In the genomic region with DNA sequence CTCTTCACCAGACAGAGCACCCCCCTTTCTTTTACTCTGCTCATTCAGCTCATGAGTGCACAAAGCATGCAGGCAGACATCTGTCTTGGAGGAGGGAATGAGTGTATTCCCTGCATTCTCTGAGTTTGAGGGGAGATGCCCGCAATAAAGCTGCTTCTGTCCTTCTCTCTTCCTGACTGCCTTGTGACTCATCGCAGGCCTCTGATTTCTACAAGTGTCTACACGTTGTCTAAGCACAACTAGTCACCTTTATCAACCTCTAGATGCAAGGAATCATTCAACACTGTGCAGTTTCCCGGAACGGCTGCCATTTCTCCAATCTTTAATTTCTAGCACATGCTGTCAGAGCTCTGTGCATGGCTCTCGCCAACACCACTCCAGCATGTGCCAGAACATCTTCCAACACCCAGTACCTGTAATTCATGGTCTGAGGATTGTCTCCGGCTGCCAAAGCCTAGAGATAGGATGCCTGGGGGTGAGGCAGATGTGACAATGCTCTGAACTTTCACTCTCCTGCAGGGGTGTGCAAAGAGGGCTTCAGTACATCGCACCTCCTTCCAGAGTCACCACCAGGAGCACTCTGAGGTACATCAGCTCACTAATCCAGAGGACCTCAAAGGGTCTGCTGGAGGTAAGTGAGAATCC, we compare ENCODE assay signal across 20 mouse cellular contexts. TPM values are rescaled to one million over a fixed set of nuclear protein-coding genes. Genes with fewer than 3 reads are reported as not detected.
DNase-seq lines count a peak whose midpoint lies in the region; ATAC-seq lines count a peak whose summit lies in the region.
"Had no signal": no experiment of that assay in that cellular context is flagged by ENCODE, and none has a peak within 500 bp of the region (broad histone marks: within the 10 kb centered on the region; RNA-seq: fewer than 3 reads in every experiment).

No protein-coding gene starts in this region.

- peak overlapping the region; percentile 20; the same call in 1 of the 2 replicates for H3K27ac ChIP-seq in heart, embryonic 12.5 days (ENCODE audit: poor library complexity, severe bottlenecking)
- H3K27ac ChIP-seq: liver, embryonic 12.5 days; lung, embryonic 15.5 days; midbrain, embryonic 15.5 days; stomach, postnatal 0 days had no signal

- peak; percentile 15 to 23 for DNase-seq in cerebellum, postnatal 10 days
- DNase-seq in cerebellum, adult 11-12 months = no peak
- DNase-seq in heart, adult 18-20 months = no peak
- DNase-seq in left cerebral cortex, adult 18-20 months (ENCODE audit: low spot score in 2 of 2) = peak; percentile 18 to 33
- no peak for DNase-seq in left cerebral cortex, postnatal 10 days (ENCODE audit: extremely low spot score in 1 of 2, low spot score in 2 of 2)
- DNase-seq in right cerebral cortex, adult 2 months (ENCODE audit: low spot score in 2 of 2) = peak; percentile 35 to 57
- no peak for DNase-seq in right cerebral cortex, postnatal 14 days
- DNase-seq: adrenal gland, postnatal 36 days; cerebellum, adult 9-10 months; gastrocnemius, postnatal 25 days; kidney, adult 18-20 months; kidney, postnatal 14 days; thymus, postnatal 14 days had no signal

- intact Hi-C loops in left cerebral cortex, postnatal 10 days (cut with DNase I) = no loop called here

- H3K9ac ChIP-seq in heart, embryonic 12.5 days = no peak overlapping the region
- H3K9ac ChIP-seq: liver, embryonic 12.5 days; lung, embryonic 15.5 days; midbrain, embryonic 15.5 days had no signal

- WGBS in heart, embryonic 12.5 days = 27% methylated on average over 8 of the region's 8 CpGs

- H3K36me3 ChIP-seq in heart, embryonic 12.5 days = no peaks in the 10 kb centered on the region
- H3K36me3 ChIP-seq: G1E; liver, embryonic 12.5 days; lung, embryonic 15.5 days; midbrain, embryonic 15.5 days had no signal

- 0 out of 2 replicates have a peak, but pooled peaks have one; percentile 45 for ATAC-seq in heart, embryonic 12.5 days (ENCODE audit: insufficient number of reproducible peaks, low FRiP score)
- ATAC-seq: CD4-positive, CD25-positive, alpha-beta regulatory T cell, adult 4 months; liver, embryonic 12.5 days; midbrain, embryonic 15.5 days had no signal

- no peak overlapping the region for H3K4me3 ChIP-seq in heart, embryonic 12.5 days
- H3K4me3 ChIP-seq: liver, embryonic 12.5 days; lung, embryonic 15.5 days; midbrain, embryonic 15.5 days had no signal

- H3K4me2 ChIP-seq in heart, embryonic 12.5 days = peak overlapping the region; percentile 27
- H3K4me2 ChIP-seq: liver, embryonic 12.5 days; lung, embryonic 15.5 days; midbrain, embryonic 15.5 days had no signal

- no peaks in the 10 kb centered on the region for H3K27me3 ChIP-seq in heart, embryonic 12.5 days (replicated peaks)
- H3K27me3 ChIP-seq: liver, embryonic 12.5 days; lung, embryonic 15.5 days; midbrain, embryonic 15.5 days had no signal

- H3K9me3 ChIP-seq in heart, embryonic 12.5 days (replicated peaks) = no peaks in the 10 kb centered on the region
- H3K9me3 ChIP-seq: liver, embryonic 12.5 days; lung, embryonic 15.5 days; midbrain, embryonic 15.5 days had no signal

- peaks cover 30% of the 10 kb centered on the region for H3K4me1 ChIP-seq in heart, embryonic 12.5 days (replicated peaks)
- H3K4me1 ChIP-seq: liver, embryonic 12.5 days; lung, embryonic 15.5 days had no signal

RNA-seq across cellular contexts. Expression of a gene that starts 59.7 kb away (rescaled TPM):
- polyA plus RNA-seq in heart, embryonic 12.5 days (2016; fragmentation: Nextera tagmentation; extraction: Ambion mirVana) = 0.78 and 1.0 TPM in 2 replicates
- total RNA-seq in heart, adult 18-20 months (2021) = under 1 TPM; 0.18 to 0.22 TPM
- 100 to 1,000 TPM; 104 to 109 TPM for total RNA-seq in left cerebral cortex, adult 18-20 months (2021)
- 100 to 1,000 TPM in 1 of 2 experiments, 10 to 100 TPM in 1; 100.0 to 106 TPM for total RNA-seq in left cerebral cortex, postnatal 10 days (2021)
- polyA plus RNA-seq: G1E had no signal

Comparison
In these comparisons a context has a peak if more than half of its experiments do, and no peak if none do; other contexts are left out.
1. DNase-seq: peak in cerebellum, postnatal 10 days (2 of 2), left cerebral cortex, adult 18-20 months (2 of 2) and right cerebral cortex, adult 2 months (2 of 2); none in cerebellum, adult 11-12 months (single experiment), heart, adult 18-20 months (0 of 2), left cerebral cortex, postnatal 10 days (0 of 2) and right cerebral cortex, postnatal 14 days (single experiment).
2. RNA of a gene that starts 59.7 kb away (total RNA-seq): 104 to 109 TPM in left cerebral cortex, adult 18-20 months and 100.0 to 106 TPM in left cerebral cortex, postnatal 10 days; 0.18 to 0.22 TPM in heart, adult 18-20 months; every median in the first group is over 10 times any median in the second.